8 mouse cellular contexts compared by ENCODE assay signal in genomic region chr9:114390749-114391075, GRCm38 (mm10). TPM values are rescaled to one million over a fixed set of nuclear protein-coding genes. Genes with fewer than 3 reads are reported as not detected.
DNase-seq lines count a peak whose midpoint lies in the region; ATAC-seq and TF ChIP-seq lines count a peak whose summit lies in the region.

No protein-coding gene starts in this region.

- H3K4me3 ChIP-seq in heart, embryonic 12.5 days = peak overlapping the region; percentile 94
- peak overlapping the region; percentile 91 for H3K4me3 ChIP-seq in ES-Bruce4 (ENCODE audit: low read depth, low read length)
- peak overlapping the region; percentile 62 for H3K4me3 ChIP-seq in forebrain, postnatal 0 days (ENCODE audit: low read depth, low read length)
- peak overlapping the region; percentile 65 for H3K4me3 ChIP-seq in liver, postnatal 0 days (ENCODE audit: low read depth, low read length)

- no peak for TF ChIP-seq CTCF in ES-Bruce4 (IDR thresholded peaks at IDR 0.05; ENCODE audit: low read depth, low read length)
- no peak for TF ChIP-seq CTCF in forebrain, postnatal 0 days (IDR thresholded peaks at IDR 0.05; ENCODE audit: low read depth)
- no peak for TF ChIP-seq CTCF in liver, postnatal 0 days (IDR thresholded peaks at IDR 0.05; ENCODE audit: low read depth)

- no peak overlapping the region for H3K27ac ChIP-seq in heart, embryonic 12.5 days (ENCODE audit: poor library complexity, severe bottlenecking)
- H3K27ac ChIP-seq in ES-Bruce4 (ENCODE audit: insufficient read depth, low read length) = no peak overlapping the region
- 0 out of 2 replicates have a peak overlapping the region, but pooled peaks have one; percentile 46 for H3K27ac ChIP-seq in forebrain, postnatal 0 days (ENCODE audit: low read depth, low read length)
- H3K27ac ChIP-seq in liver, postnatal 0 days (ENCODE audit: low read depth) = no peak overlapping the region

- WGBS in heart, embryonic 12.5 days = 6% methylated on average over 10 of the region's 10 CpGs
- WGBS in forebrain, postnatal 0 days = 4% methylated on average over 10 of the region's 10 CpGs
- WGBS in liver, postnatal 0 days (ENCODE audit: insufficient replicate concordance) = 2% methylated on average over 10 of the region's 10 CpGs

- peak overlapping the region; percentile 93 for H3K9ac ChIP-seq in heart, embryonic 12.5 days
- H3K9ac ChIP-seq in ES-Bruce4 (ENCODE audit: low read depth, poor library complexity, severe bottlenecking) = peak overlapping the region; percentile 82
- H3K9ac ChIP-seq in forebrain, postnatal 0 days = peak overlapping the region; percentile 63
- peak overlapping the region; percentile 67 for H3K9ac ChIP-seq in liver, postnatal 0 days (replicated peaks)

- no peak for ATAC-seq in heart, embryonic 12.5 days (ENCODE audit: insufficient number of reproducible peaks, low FRiP score)
- ATAC-seq in forebrain, postnatal 0 days = no peak
- ATAC-seq in liver, postnatal 0 days = no peak
- no peak for ATAC-seq in monocyte, adult 5-6 weeks (replicated peaks; ENCODE audit: insufficient number of reproducible peaks, low FRiP score, low TSS enrichment, poor library complexity, severe bottlenecking)

- no peaks in the 10 kb centered on the region for H3K27me3 ChIP-seq in heart, embryonic 12.5 days (replicated peaks)
- no peaks in the 10 kb centered on the region for H3K27me3 ChIP-seq in ES-Bruce4 (ENCODE audit: control insufficient read depth, insufficient read depth, low read length, poor library complexity, severe bottlenecking)
- no peaks in the 10 kb centered on the region for H3K27me3 ChIP-seq in forebrain, postnatal 0 days (ENCODE audit: insufficient read depth, low read length)
- H3K27me3 ChIP-seq in liver, postnatal 0 days (ENCODE audit: insufficient read depth, low read length) = no peaks in the 10 kb centered on the region

- H3K36me3 ChIP-seq in heart, embryonic 12.5 days = peaks cover 2% of the 10 kb centered on the region; the same call in 1 of the 2 replicates
- no peaks in the 10 kb centered on the region for H3K36me3 ChIP-seq in ES-Bruce4 (ENCODE audit: control insufficient read depth, insufficient read depth, low read length, poor library complexity, severe bottlenecking)
- no peaks in the 10 kb centered on the region for H3K36me3 ChIP-seq in forebrain, postnatal 0 days (ENCODE audit: insufficient read depth)
- H3K36me3 ChIP-seq in liver, postnatal 0 days (replicated peaks; ENCODE audit: insufficient read depth, low read length) = no peaks in the 10 kb centered on the region

- TF ChIP-seq EP300 in ES-Bruce4 (IDR thresholded peaks at IDR 0.05; ENCODE audit: insufficient read depth, low read depth, low read length) = no peak
- no peak for TF ChIP-seq EP300 in liver, postnatal 0 days (IDR thresholded peaks at IDR 0.05; ENCODE audit: low read depth)

- no peak for TF ChIP-seq POLR2A in ES-Bruce4 (IDR thresholded peaks at IDR 0.05; ENCODE audit: insufficient read depth, low read length)

- H3K4me1 ChIP-seq in heart, embryonic 12.5 days (replicated peaks) = peaks cover 31% of the 10 kb centered on the region
- H3K4me1 ChIP-seq in ES-Bruce4 (ENCODE audit: control insufficient read depth, insufficient read depth, low read length) = peaks cover 2% of the 10 kb centered on the region
- H3K4me1 ChIP-seq in forebrain, postnatal 0 days (ENCODE audit: insufficient read depth) = no peaks in the 10 kb centered on the region; the same call in 1 of the 2 replicates
- peaks cover 11% of the 10 kb centered on the region for H3K4me1 ChIP-seq in liver, postnatal 0 days (ENCODE audit: insufficient read depth)

- no peaks in the 10 kb centered on the region for H3K9me3 ChIP-seq in heart, embryonic 12.5 days (replicated peaks)
- H3K9me3 ChIP-seq in ES-Bruce4 (replicated peaks; ENCODE audit: control insufficient read depth, insufficient read depth, low read length, poor library complexity, severe bottlenecking) = no peaks in the 10 kb centered on the region
- H3K9me3 ChIP-seq in forebrain, postnatal 0 days (ENCODE audit: low read length) = no peaks in the 10 kb centered on the region
- H3K9me3 ChIP-seq in liver, postnatal 0 days (ENCODE audit: low read length) = no peaks in the 10 kb centered on the region

- DNase-seq in heart, adult 8-10 months (ENCODE audit: low spot score) = no peak
- DNase-seq in forebrain, postnatal 0 days = no peak
- DNase-seq in liver, postnatal 0 days = no peak
- DNase-seq in adipocyte (ENCODE audit: low spot score) = no peak
- DNase-seq in spleen, postnatal 36 days (ENCODE audit: low spot score in 2 of 2) = no peak

- H3K4me2 ChIP-seq in heart, embryonic 12.5 days = peak overlapping the region; percentile 92
- peak overlapping the region; percentile 87 for H3K4me2 ChIP-seq in forebrain, postnatal 0 days (ENCODE audit: low read depth)
- peak overlapping the region; percentile 95 for H3K4me2 ChIP-seq in liver, postnatal 0 days (ENCODE audit: low read depth, low read length)

RNA-seq across cellular contexts. Expression of gene Crtap, which starts 0.2 kb away (rescaled TPM):
- polyA plus RNA-seq in heart, embryonic 12.5 days (2016; fragmentation: Nextera tagmentation; extraction: Ambion mirVana) = 144 and 150 TPM in 2 replicates
- total RNA-seq in heart, adult 8-10 months (2022) = 10 to 100 TPM; 30.3 to 34.3 (median 32.9) TPM
- polyA plus RNA-seq in ES-Bruce4 (2011; ENCODE audit: insufficient read depth, insufficient read length, low read depth, missing spikeins) = 45.7 and 53.3 TPM in 2 replicates
- total RNA-seq in forebrain, postnatal 0 days (2014; rRNA removed) = 7.0 and 14.2 TPM in 2 replicates
- 23.8 and 25.5 TPM in 2 replicates for polyA plus RNA-seq in forebrain, postnatal 0 days (2015; fragmentation: Nextera tagmentation; extraction: Ambion mirVana)
- 19.9 and 20.1 TPM in 2 replicates for polyA plus RNA-seq in liver, postnatal 0 days (2015; fragmentation: Nextera tagmentation; extraction: Ambion mirVana)
- 0.43 to 7.9 TPM (median 4.4 TPM) in 3 replicates for total RNA-seq in monocyte, adult 5-6 weeks (2017)

RNA-seq across cellular contexts. Expression of gene Glb1, which starts 10.2 kb away (rescaled TPM):
- polyA plus RNA-seq in heart, embryonic 12.5 days (2016; fragmentation: Nextera tagmentation; extraction: Ambion mirVana) = 46.2 and 47.3 TPM in 2 replicates
- total RNA-seq in heart, adult 8-10 months (2022) = 10 to 100 TPM; 13.4 to 15.8 (median 14.8) TPM
- polyA plus RNA-seq in ES-Bruce4 (2011; ENCODE audit: insufficient read depth, insufficient read length, low read depth, missing spikeins) = 41.1 TPM in 2 replicates
- total RNA-seq in forebrain, postnatal 0 days (2014; rRNA removed) = 21.8 and 26.1 TPM in 2 replicates
- 27.5 and 32.3 TPM in 2 replicates for polyA plus RNA-seq in forebrain, postnatal 0 days (2015; fragmentation: Nextera tagmentation; extraction: Ambion mirVana)
- 10.3 and 10.7 TPM in 2 replicates for polyA plus RNA-seq in liver, postnatal 0 days (2015; fragmentation: Nextera tagmentation; extraction: Ambion mirVana)
- total RNA-seq in monocyte, adult 5-6 weeks (2017) = 10.1 to 14.1 TPM (median 10.7 TPM) in 3 replicates

RNA-seq across cellular contexts. Expression of gene Tmppe, which starts 10.2 kb away (rescaled TPM):
- polyA plus RNA-seq in heart, embryonic 12.5 days (2016; fragmentation: Nextera tagmentation; extraction: Ambion mirVana) = 11.4 and 11.9 TPM in 2 replicates
- total RNA-seq in heart, adult 8-10 months (2022) = 1 to 10 TPM; 3.1 to 4.7 (median 4.1) TPM
- polyA plus RNA-seq in ES-Bruce4 (2011; ENCODE audit: insufficient read depth, insufficient read length, low read depth, missing spikeins) = 6.5 and 7.3 TPM in 2 replicates
- 4.5 and 5.5 TPM in 2 replicates for total RNA-seq in forebrain, postnatal 0 days (2014; rRNA removed)
- 4.6 and 6.8 TPM in 2 replicates for polyA plus RNA-seq in forebrain, postnatal 0 days (2015; fragmentation: Nextera tagmentation; extraction: Ambion mirVana)
- 1.4 and 2.2 TPM in 2 replicates for polyA plus RNA-seq in liver, postnatal 0 days (2015; fragmentation: Nextera tagmentation; extraction: Ambion mirVana)
- 4.4 to 9.6 TPM (median 7.1 TPM) in 3 replicates for total RNA-seq in monocyte, adult 5-6 weeks (2017)
